Mouse (Mus musculus) erythroblast, embryonic 14.5 days (primary cell): ENCODE measurements around the gene Gm20661.

Source experiments
- GATA1 ChIP-seq: IDR thresholded peaks from 2 replicates; pipeline ENCODE4 v1.6.1; 2012; ENCODE audit warnings: low read length, inconsistent platforms, mixed read lengths
- TAL1 ChIP-seq: IDR thresholded peaks from 3 replicates; pipeline ENCODE4 v1.6.1; 2012; ENCODE audit warnings: low read length, inconsistent platforms, mixed read lengths

GRCm38 (mm10) chr9:107993013-107993412 lies 10.2 kb downstream of the Gm20661 start:
- TF ChIP-seq TAL1: no peak
- no peak for TF ChIP-seq GATA1
